Mouse (Mus musculus): ENCODE data around the gene Pld1.

Gene Pld1

DNA sequence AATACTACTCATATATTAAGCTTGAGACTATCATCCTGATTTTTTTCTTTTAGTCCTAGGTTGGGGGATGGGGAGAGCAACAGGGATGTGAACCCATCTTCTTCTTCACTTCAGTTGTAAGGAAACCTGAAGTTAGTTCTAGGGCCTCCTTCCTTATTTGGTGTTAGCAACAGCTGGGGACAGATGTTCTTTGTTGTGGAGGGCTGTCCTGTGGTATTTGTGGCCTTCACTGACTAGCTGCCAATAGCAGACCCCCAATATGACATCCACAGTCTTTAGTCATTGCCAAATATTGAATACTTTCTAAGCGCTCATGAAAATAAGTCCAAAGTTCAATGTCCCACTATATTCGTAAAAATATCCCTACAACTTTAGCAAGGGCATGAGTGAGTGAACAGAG, 111.0 kb downstream of the Pld1 start:
- no peak for DNase-seq (ENCODE audit: low spot score)

DNA sequence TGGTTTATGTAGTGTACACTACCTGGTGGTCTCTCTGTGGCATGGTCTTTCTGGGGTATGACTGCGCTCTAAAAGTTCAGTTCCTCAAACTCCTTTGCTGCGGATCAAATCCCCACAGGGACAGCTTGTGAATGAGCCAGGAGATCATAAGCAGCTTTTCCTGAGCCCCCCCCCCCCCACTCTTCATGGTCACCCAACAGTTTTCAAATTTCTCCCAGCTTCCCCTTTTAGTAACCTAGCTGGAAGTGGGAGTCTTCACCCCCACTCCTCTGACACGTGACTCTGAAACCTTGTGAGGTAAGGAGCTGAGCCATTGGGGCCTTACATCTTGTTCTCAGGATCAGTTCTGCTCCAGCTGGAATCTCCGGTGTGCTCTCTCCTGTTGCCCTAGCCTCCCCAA, 114.6 kb downstream of the Pld1 start:
- DNase-seq (ENCODE audit: low spot score) = no peak

GRCm38 (mm10) chr3:28060713-28061112, 122.2 kb downstream of the Pld1 start:
- no peak for DNase-seq (ENCODE audit: low spot score)

GRCm38 (mm10) chr3:28061155-28061554, 122.7 kb downstream of the Pld1 start:
- no peak for DNase-seq (ENCODE audit: low spot score)

GRCm38 (mm10) chr3:28079211-28079610, 140.7 kb downstream of the Pld1 start:
- DNase-seq (ENCODE audit: low spot score) = no peak

DNA sequence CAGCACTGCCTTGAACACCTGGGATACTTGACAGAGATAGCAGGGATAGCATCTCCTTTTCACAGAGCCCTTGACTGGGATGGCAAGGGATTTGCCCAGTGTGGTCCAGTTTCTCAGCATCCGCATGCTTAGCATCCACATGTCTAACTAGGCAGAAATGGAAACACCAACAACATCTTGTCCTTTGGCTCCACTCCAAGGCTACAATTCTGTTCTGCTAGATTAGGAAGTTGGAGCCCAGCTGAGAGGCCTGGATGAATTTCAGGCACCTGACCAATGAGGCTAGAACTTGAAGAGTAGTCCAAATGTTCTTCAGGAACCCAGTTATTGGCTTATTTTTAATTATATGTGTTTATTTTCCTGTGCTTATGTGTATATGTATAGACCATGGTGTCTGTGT, 141.6 kb downstream of the Pld1 start:
- DNase-seq (ENCODE audit: low spot score) = no peak

- DNase-seq (ENCODE audit: low spot score) = no peak
Measured at GRCm38 (mm10) chr3:28081012-28081411, 142.5 kb downstream of the Pld1 start.

- no peak for DNase-seq (ENCODE audit: low spot score)
Measured at GRCm38 (mm10) chr3:28083218-28083617, 144.7 kb downstream of the Pld1 start.

DNA sequence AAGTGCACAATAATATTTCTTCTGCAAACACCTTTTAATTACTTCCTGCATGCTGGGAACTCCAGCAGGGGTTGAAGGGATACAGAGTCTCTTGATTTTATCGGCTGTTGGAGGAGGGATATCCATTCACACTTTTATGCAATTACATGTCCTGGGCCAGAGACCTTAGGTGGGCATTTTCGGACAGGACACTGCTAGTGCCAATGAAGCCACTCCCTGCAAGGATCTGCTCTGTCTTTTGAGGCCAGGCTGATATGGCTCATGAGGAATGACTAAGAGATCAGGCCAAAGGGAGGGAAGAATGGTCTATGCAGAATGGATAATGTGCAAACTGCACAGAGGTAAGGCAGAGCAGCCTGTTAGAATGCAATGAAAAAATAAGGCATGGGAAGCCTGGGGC, 145.8 kb downstream of the Pld1 start:
- no peak for DNase-seq (ENCODE audit: low spot score)

GRCm38 (mm10) chr3:28091296-28091695, 152.8 kb downstream of the Pld1 start:
- no peak for DNase-seq (ENCODE audit: low spot score)

DNA sequence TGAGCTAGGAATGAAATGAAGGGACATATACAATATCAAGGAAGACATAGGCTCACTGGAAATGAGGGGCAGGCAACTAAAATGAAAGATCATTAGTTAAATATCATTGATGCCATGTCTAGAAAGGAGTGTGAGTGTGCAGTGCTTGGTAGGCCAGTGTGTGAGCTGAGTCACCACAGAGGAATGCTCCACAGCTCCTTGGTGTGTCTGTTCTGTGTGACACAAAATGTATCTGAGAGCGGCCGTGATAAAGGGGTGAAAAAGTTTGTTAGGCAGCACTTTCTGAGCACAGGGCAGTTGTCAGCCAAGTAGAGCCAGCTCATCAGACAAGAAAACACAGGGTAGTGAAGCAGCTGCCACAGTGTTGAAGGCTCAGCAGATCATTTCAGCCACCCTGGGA, 153.2 kb downstream of the Pld1 start:
- no peak for DNase-seq (ENCODE audit: low spot score)

DNA sequence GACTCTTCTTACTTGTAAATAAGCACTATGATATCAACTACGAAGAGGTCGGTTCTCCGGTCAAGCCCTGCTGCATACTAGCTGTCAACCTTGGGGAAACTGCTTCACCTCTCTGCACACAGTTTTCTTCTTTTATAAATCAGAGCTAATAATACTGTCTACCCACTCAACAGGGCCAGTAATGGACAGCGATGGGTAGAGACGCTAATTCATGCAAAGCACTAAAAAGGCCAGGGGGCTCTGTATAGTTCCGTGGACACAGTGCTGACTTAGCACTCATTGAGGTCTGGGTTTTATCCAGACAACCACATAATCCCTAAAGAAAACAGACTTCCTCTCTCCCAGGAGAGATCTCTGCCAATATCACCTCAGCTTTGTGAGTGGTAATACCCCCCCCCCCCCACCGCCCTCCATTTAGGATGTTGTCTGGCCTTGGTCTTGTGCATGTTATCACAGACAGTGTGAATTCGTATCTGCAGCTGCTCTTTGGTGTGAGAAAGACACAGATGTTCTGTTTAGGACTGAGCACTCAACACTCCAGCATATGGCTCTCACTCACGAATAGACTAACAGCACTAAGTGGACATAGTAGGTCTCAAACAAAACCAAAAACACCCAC, 155.3 kb downstream of the Pld1 start:
- DNase-seq (ENCODE audit: low spot score) = no peak

GRCm38 (mm10) chr3:28095451-28095850, 157.0 kb downstream of the Pld1 start:
- DNase-seq (ENCODE audit: low spot score) = no peak

GRCm38 (mm10) chr3:28099175-28099574, 160.7 kb downstream of the Pld1 start:
- DNase-seq (ENCODE audit: low spot score) = no peak

DNA sequence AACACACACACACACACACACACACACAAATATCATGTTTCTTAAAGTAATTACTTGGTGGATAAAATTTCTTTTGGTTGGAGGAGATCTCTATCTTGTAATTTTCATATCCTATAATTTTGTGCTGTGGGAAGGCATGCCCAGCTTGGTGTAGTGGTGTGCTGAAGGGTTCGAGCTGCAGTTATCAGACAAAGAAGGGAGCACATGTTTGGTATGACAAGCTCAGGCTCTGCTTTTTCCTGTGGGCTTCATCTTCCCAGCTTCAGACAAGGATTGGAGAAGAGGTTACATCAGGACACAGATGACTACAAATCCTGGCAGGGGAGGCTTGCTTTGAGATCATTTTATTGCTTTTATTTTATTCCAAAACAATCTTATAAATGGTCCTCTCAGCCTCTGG, 166.5 kb downstream of the Pld1 start:
- DNase-seq (ENCODE audit: low spot score) = no peak

DNA sequence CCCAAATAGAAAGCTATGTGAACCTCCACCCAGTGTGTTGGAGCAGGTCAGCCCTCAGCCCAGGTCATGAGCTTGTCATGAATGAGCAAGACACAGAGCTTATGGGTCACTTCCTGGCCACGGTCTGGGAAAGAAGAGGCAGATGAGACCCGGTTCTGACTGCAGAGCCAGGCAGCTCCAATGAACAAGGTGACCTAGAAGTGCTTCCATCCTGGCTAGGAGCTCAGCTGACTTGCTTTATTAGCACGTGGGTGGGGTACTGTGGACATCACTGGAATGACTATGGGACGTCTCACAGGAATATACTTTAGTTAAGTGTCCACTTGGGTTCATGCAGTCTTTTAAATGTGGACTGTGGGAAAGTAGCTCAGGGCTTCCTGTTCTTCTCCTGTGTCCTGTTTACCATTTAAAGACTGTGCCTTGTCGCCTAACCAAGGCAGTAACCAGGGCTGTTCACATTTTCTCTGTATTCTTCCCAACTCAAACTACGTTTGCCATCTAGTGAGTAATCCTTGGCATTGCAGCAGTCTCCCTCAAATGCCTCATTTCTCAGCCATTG, 169.0 kb downstream of the Pld1 start:
- no peak for DNase-seq (ENCODE audit: low spot score)

DNA sequence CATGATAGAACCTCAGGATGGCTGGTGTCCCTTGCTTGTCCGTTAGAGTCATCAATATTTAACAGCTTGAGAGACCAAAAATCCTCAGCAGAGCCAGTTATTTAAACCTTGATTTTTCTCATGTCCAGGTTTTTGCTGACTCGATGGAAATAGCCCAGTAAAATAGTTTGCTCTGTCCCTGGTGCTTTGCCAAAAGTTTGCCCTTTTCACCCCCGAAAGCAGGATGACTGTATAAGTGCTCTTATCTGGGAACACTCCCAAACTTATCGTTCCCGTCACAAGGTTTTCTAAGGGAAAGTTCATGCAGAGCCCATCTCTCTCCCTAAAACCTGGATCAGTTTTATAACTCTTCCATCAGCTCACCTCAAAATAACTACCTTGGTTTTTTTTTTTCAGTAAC, 173.0 kb downstream of the Pld1 start:
- no peak for DNase-seq (ENCODE audit: low spot score)

DNA sequence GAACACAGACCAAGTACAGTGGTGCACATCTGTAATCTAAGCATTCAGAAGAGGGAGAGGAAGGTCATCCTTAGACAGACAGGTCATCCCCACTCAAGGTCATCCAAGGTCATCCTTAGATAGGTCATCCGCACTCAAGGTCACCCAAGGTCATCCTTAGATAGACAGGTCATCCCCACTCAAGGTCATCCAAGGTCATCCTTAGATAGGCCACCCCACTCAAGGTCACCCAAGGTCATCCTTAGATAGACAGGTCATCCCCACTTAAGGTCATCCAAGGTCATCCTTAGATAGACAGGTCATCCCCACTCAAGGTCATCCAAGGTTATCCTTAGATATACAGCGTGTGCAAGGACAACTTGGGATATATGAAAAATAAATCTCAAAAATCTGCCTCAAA, 175.4 kb downstream of the Pld1 start:
- DNase-seq (ENCODE audit: low spot score) = no peak

DNA sequence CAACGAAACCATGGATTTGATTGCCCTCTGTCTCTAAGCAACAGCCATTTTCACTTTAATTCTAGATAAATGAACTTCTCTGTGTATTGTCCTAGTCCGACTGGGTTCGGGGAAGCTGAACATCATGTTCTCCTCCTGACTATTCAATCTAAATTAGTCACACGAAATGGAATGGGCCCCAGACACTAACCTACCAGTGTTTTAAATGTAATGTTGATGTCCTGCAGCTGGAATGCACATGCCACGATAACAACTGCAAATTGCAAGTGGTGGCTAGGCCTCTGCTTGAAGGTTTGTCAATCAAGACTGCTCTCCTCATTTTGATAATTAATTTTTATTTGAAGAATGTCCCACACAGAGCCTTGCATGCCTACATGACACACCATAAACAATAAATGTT, 203.2 kb downstream of the Pld1 start:
- no peak for DNase-seq (ENCODE audit: low spot score)

- DNase-seq (ENCODE audit: low spot score) = no peak
Measured at GRCm38 (mm10) chr3:28142121-28142520, 203.6 kb downstream of the Pld1 start.

DNA sequence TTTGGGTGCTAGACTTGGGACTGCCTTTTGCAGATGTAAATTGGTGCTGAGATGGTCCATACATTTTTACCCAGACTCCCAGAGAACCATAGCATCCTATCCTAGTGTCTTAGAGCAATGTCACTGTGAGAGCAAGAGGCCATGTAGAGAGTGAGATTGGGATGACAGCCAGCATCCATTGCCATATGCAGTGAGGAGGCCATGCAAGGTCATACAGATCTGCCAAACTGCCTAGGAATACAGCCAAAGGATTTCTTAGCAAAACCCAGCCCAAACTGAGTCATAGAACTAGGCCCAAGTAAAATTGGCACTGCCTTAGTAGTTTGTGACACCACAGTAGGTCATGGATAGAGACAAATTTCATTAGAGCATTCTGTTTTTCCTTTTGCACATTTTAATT, 206.2 kb downstream of the Pld1 start:
- DNase-seq (ENCODE audit: low spot score) = no peak

DNA sequence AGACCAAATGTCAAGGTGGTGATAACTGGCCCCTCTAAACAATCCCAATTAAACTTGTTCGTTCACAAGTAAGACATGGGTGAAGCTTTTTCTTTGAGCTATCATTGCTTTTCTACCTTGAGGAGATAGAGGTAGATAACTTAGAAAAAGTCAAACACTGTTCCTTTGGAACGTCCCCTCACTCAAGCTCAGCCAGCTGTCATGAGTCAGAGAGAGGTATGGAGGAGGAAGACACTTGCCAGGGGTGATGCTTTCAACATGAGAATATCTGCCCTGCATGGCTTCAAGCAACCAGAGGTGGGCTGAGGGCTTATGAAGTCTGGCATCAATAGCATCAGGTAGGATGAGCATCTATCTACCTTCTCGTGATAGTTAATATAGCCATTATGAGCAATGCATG, 207.0 kb downstream of the Pld1 start:
- no peak for DNase-seq (ENCODE audit: low spot score)

- no peak for DNase-seq (ENCODE audit: low spot score)
Measured at GRCm38 (mm10) chr3:28149656-28150256, 211.3 kb downstream of the Pld1 start.

DNA sequence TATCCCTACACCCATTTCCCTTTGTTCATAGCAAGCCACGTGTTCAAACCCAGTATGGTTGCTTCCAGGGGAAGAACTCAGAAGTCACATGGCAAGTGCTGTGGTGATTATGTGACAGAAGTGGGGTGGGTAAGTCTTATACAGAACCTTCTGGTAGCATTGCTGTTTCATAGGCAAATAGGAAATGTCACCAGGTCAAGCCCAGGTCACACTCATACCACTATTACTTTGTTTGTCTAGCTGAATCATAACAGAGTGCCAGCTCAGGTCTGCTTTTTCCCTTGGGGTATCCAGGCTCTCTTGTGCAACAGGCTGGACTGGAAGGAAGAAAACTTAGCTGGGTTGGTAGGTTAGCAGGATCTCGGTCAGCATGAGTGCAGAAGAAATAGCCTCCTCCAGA, 219.5 kb downstream of the Pld1 start:
- no peak for DNase-seq (ENCODE audit: low spot score)
